Mouse (Mus musculus) A20 (cell line): ENCODE results near the gene Tiparp.

Experiments used
- DNase-seq: peaks from one replicate; pipeline ENCODE4 v3.0.0-alpha.2; 2011; ENCODE audit warnings: low read depth, low spot score

Tiparp gene

DNA sequence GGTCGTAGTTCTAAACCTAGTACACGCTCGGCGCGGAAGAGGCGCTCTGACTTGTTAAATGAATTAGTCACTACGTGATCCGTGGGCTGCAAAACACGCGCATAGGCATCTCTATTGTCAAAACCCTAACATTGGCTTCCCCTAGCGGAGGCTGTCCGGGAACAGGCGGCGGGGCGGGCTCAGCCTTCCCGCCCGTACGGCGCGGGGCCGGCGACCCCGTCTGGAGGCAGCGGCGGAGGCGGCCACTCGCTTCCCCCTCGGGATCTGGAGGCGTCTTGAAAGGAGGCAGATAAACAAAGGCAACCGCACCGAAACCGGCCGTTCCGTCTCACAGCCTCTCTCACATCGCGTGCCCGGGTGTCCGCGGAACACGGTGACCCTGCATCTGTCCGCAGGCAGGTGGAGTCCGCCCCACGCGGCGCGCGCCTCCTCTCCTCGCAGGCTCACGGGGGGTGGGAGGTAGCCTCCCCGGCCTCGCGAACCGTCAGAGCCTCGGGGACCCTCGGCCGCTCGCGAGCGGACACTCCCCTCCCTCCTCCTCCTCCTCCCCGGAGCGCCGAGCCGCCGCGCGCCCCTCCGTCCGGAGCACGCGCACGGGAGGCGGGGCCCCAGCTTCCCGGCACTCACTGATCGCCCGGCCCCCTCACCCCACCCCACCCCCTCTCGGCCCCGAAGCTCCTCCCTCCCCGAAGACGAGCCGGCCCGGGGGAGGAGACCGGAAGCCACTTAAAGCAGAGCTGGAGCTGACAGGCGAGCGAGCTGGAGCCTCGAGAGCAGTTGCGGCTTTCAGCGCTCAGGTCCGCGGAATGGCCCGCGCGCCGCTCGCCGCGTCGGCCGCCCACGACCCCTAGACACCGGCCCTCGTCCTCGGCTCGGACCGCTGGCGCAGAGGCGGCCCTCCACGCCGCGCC, at the start of gene Tiparp:
TSS of gene Tiparp (plus strand) at position 720 of the 911 bp plus-strand sequence.
- DNase-seq, result peak; percentile 95

DNA sequence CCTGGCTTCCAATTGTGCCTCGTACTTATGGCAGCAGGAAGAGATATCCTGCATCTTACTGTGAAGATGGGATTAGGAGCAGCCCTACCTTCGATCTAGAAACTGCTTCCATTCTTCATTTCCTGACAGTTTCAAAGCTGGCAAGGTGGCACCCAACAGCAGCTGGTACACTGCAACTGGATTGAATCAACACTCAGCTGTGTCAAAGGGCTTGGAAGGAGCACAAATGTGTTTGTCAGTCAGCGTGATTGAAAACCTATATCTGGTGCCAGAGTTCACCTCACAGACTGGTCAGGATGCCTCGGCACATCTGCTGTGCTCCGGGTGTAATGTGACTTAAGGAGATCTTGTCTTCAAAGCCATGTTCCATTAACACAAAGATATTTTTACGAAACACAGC, 47.5 kb upstream of the Tiparp start:
- DNase-seq, result no peak

DNA sequence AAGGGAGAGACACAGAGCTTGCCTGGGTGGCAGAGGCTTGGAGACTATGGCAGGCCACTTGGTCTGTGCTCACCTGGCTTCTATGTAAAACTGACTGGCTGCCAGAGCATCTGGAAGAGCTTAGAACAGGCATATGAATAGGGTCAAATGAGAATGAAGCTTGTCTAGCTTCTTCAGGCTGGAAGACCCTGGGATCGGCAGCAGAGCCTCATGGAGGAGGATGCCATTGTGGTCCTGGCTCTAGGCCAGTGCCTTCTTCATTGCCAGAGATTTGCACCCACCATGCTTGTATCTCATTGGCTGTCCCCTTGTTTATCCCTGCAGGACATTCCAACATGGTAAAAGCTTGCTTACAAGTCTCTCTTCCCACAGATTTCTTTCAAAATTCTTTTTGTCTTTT, 45.9 kb upstream of the Tiparp start:
- DNase-seq, result no peak

DNA sequence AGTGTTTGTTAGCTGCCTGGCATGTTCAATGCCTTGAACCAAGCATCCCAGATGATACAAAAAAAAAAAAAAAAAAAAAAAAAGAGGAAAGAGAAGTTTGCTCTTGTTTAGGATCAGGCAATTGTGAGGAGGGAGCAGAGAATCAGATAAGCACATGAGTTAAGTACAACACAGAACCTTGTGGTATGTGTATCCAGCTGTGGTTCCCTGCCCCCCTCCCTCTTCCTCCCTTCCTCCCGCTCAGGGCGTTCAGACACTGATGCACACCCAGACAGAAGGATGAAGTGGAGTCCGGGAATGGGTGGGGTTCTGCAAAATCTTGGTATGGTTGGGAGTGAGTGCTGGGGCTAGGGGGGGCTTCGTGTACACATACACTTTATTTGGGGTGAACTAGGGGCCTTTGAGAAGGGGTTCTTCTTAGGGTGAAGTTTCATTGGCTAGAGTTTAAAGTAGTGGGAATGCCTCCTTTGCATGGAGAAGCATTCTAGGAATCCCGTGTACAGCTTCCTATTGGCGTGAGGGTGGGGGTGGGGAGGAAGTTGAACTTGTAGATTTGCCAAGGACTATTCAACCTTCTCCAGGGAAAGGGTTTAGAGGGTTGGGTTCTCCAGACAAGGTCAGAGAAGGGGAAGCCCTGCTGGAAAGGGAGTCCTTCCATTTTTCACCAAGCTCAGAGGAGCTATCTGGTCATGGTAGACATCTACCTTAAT, 45.4 kb upstream of the Tiparp start:
- no peak for DNase-seq

DNA sequence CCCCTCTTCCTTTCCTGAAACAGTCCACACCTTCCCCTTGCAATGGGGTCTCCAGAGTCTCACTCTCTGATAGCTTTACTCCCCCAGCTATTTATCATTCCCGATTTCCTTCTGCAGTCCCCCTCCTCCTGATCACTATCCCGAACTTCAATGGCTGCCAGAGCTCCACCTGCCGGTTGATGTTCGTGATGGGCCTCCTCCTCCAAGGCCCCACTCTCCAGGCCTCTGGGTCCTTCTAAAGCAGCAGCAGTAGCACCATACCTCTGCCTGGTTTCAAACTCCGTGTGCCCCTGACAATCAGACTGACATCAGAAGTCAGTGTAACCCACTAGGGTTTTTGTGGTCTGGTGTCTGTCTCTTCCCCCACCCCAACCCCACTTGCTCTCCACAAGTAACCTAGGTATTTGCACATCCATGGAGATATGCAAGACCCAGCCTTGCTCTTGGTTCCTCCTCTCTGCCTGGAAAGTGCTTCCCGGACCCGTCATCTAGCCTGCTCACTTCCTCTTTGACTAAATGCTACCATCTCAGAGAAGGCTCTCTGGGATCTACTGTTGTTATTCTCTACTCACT, 44.0 kb upstream of the Tiparp start:
- peak; percentile 24 for DNase-seq

DNA sequence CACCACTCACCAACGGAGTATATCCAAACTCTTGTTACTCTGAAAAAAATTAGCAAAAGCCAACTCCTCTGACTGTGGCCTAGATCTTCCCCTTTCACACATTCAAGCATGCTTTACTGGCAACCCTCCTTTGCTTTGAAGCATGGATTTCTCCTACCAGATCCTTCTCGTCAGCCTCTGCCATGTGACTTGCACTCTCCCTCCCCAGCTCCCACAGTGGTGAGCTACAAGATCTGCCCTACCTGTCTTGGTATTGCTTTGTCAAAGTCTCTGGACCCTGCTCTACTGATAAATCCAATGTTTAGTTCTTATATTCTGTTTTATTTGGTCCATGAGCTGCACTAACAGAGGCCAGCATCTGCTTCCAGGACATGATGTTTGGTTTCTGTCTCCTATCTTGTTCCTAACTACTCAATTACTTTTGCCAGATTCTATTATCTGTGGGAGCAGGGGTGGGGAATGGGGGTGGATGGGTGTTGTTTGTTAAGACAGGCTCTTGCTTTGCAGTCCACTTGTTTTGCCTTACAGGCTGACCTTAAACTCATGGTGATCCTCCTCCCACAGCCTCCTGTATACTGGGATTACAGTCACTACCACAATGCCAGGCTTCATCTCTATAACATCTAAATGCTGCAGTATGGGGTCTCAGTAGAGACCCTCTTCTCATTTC, 40.7 kb upstream of the Tiparp start:
- DNase-seq, result no peak

DNA sequence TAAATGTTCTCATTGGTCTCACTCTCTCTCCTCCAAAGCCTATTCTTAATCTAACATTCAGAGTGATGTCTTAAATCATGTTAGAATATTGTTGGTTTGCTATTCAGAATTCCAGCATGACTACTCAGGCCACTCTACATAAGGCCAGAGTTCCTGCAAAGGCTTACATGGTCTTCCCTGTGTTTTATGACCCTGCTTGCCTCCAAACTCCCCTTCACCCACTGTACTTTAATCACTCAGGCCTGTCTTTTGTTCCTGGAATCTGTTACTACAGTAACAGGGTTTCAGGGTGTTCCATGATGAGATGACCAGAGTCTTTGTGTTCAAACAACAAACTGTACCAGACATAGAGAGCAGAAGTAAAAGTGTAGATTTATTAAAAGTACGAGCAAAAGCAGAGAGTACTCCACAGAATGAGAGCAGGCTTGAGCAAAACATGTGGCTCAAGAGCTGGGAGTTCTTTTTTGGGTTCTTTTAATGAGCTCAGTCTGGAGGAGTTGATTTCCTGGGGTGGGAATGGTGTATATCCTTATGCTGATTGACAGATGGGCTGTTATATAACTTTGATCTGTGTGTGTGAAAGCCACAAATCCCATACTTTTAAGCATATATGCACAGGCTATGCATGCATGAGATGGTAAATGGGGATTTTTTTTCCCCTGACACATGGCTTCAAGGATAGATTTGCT, 39.5 kb upstream of the Tiparp start:
- DNase-seq, result no peak

DNA sequence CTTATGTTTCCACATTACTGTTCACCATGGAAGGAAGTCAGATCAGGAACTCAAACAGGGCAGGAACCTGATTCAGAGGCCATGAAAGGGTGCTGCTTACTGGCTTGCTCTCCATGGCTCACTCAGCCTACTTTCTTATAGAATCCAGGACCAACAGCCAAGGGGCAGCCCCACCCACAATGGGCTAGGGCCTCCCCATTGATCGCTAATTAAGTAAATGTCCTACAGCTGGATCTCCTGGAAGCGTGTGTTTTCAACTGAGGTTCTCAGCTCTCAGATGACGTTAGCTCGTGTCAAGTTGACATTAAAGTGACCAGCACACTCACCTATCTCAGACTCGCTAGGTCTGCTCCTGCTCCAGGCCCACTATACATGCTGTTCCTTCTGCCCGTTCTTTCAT, 38.6 kb upstream of the Tiparp start:
- no peak for DNase-seq

DNA sequence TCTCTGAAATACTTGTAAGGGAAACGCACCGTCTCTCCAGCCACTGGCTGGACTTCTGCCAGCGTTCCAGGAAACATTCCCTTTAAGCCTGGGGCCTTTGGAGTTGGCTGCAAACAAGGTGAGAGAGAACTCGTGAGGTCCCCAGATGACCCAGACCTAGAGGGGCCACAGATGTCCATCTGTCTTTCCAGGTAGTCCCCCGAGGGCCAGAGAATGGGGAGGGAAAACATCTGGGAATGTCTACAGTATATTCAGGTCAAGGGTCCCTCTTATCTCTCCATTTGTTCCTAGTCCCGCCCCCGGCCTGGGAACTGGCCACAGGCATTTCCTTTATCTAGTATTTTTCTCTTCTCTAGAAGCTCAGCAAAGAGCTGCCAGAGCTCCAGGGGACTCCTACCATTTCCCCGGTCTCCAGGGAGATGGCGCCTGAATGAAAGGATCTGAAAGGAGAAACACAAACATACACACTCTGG, 33.9 kb upstream of the Tiparp start:
- DNase-seq, result no peak

DNA sequence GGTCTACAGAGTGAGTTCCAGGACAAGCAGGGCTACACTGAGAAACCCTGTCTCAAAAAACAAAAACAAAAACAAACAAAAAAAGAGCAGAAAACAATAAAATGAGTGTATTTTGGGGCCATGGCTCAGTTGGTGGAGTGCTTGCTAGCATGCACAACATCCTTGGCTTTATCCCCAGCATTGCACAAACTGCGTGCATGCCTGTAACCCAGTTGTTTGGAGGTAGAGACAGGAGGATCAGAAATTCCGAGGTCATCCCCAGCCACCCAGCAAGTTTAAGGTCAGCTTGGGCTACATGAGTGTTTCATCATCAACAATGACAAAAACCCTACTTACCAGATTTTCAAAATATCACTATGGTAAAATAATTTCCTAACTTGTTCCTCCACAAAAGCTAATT, 20.4 kb upstream of the Tiparp start:
- no peak for DNase-seq

DNA sequence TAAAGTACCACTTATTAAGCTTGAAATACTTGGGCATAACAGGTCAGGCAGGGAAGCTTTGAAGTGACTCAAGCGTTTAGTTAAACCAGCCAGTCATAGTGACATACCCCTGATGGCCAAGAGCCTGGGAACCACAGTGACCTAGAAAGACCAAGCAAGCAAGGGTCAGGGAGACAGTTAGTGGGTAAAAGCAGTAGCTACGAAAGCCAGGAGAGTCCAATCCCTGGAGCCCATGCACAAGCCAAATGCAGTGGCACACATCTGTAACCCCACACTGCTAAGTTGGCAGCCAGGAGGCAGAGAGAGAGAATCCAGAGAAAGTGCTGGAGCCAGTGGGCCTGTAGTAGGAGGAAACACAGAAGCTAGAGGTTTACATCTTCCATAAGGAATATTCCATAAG, 17.6 kb upstream of the Tiparp start:
- DNase-seq, result no peak

DNA sequence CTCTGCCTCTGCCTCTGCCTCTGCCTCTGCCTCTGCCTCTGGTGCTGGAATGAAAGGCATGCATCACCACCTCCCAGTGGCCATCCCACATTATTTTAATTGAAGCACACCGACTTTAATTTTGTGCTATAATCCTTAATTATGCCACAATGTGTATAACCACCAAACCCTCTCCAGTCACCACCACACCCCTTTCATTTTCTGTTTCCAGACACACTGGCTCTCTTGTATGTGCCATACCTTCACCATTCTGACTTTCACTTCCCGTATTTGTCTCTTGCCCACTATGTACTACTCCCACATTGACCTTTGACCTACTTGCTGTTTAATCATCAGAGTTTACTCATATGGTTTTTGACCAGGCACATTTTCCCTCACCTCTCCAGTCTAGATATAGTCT, 12.5 kb upstream of the Tiparp start:
- peak; percentile 83 for DNase-seq

DNA sequence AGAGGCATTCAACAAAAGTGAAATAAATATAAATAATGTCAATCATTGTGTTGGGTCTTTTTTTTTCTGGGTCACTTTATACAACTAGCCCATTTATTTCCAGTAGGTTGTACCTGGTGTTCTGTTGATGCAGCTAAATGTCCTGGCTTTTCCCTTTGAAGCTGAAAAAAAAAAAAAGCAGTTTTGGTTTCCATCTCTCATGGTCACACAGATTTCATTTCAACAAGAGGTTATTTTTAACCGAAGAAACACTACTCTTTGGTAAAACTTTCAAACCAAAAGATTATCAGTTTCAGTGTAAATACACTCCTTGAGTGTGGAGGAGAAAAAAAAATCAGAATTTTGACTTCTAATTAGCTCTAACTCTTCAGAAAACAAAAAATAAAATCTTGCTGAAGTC, 11.7 kb upstream of the Tiparp start:
- DNase-seq, result peak; percentile 51

DNA sequence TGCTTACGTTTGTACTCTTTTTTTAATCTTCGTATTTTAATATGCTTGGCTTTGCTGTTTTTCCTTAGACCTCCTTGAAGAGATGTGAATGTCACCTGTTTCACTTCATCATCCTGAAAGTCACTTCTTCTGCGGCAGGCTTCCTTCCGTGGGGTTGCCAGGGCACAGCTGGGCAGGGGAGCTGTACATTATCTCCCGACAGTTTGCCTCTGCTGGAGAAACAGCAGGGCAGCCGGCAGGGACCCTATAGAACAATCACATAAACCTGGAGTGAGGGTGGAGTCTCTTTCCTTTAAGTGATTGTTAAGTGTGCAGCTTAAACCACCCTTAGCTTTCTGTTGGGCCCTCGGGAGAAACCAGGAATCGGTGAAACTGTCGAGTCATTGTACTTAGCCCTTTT, 11.1 kb upstream of the Tiparp start:
- DNase-seq, result peak; percentile 64

DNA sequence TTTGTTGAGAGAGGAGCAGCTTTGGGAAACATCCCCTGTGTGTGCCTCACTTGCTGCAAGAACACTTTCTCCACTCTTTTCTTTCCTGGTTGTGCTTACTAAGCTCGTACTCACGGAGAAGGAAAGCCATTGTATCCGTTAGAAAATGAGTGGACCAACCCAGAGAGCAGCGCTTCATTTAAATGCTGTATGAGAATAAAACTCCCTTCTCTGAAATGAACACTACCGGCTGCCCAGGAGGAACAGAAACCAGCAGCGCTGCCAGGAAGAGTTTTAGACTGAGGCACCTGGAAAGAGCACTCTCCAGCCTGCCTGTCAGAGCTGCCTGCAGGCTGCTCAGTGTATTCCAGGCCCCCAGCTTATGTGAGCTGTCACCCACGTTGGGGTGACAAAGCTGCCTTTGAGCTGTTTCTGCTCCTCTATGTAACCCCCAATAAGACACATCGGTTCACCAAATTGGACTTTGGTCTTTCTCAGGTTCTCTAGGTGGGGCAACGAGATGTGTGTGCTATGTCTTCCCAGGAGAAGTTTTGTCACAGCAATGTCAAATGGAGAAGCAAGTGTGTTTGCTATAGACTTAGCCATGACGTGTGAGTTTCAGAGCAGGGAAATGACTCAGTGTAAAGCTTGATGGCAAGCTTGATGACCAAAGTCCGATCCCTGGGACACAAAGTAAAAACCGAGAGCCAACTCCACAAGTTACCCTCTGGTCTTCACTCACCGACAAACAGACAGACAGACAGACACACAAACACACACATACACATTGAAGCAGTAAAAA, 10.3 kb upstream of the Tiparp start:
- peak; percentile 89 for DNase-seq

DNA sequence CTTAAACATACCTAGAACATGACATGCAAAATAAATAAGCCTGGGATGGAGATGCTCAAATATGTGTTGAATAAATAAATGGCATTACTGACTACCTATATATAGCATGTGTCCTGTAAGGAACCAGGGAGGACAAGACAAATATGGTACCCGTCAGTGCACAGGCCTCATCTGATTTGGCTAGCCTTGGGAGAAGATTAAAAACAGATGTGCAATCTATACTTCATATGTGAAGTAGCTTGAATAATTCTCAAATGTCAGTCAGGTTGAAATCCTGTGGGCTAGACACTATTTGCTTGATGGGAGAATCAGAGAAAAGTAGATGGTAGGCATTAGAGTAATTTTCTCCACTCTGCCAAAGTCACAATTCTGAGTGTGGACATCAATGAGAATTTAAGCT, 6.8 kb upstream of the Tiparp start:
- no peak for DNase-seq

DNA sequence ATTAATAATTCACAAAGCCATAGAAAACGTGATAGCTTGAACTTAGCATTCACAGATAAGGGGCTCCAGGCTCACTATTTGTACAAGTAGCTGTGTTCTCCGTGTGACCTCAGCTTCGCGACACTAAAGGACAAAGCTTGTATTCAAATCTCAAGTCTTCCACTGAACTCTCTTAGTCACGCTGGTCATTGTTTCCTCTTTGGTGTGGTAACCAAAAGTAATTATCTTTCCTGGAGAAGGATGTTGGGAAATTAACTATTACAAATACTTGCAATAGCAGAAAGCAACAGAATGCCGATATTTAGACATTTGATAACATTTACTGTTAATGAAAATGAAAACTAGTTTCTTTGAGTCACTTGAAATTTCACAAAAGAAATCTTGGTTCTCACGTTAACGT, 4.8 kb upstream of the Tiparp start:
- DNase-seq, result no peak

DNA sequence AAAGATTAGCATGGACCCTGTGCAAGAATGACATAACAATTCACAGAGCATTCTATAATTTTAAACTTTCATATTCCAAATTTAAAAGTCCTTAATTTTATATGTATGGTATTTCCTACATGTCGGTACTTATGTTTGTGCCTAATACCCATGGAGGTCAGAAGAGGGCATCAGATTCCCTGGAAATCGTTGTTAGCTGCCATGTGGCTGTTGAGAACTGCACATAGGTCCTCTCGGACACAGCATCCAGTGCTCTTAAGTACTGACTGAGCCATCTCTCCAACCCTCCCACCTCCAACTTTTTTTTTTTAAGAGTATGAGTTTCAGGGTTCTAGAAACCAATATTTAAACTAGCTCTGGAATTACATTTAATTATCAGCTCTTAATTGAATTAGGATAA, 2.5 kb upstream of the Tiparp start:
- DNase-seq, result no peak

DNA sequence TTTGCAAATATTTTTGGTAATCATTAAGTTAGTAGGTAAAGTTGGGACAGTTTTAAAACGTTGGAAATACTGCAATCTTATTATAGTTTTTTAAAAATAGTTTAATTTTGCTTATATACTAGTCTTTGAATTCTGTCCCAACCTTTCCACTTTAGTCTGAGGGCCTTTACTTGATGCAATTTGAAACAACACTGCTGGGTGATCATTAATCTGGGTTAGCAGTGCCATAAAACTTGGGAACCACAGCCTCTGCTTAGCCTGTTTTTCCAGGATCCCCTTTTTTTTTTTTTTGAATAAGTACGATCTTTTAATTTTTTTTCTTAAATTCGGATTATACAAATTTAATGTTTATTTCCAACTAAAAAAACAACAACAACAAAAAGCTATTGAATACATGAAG, 1.0 kb upstream of the Tiparp start:
- no peak for DNase-seq

DNA sequence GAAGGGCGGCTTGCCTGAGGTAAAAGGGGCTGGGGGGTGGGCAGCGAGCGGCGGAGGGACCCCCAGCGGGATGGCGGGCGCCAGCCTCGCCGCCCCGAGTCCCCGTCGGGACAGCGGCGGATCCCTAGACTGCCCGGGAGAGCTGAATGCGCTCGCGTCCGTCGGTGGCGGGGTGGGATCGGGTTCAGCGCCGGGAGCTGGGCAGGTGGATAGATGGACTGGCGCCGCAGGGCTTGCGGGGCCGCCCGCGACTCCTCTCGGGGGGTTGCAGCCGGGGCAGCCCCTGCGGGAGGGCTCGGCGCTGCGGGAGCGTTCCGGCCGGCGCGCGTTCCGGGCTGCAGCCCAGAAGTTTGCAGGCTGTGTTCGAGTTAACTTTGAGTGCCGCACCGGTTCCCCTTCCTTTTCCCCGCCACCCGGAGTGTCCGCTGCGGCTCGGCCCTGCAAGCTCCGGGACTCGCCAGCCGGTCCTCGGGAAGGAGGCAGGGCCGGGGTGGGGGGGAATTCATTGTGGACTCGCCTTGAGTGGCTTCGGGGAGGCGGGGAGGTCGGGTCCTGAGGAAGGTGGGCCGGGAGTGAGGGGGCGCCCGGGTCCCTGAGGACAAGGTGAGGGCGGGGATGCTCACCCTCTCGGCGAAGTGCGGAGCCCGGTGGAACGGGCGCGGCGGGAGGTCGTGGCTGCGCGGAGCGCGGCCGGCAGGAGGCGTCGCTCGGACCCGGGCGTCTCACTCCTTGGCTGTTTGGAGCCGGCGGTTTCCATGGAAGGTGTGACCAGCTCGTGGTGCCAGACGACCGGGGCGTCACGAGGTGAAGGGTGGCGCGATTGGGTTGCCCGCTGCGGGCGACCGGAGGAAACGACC, 632 bp downstream of the Tiparp start:
- peak; percentile 88 for DNase-seq
